In the genomic region with DNA sequence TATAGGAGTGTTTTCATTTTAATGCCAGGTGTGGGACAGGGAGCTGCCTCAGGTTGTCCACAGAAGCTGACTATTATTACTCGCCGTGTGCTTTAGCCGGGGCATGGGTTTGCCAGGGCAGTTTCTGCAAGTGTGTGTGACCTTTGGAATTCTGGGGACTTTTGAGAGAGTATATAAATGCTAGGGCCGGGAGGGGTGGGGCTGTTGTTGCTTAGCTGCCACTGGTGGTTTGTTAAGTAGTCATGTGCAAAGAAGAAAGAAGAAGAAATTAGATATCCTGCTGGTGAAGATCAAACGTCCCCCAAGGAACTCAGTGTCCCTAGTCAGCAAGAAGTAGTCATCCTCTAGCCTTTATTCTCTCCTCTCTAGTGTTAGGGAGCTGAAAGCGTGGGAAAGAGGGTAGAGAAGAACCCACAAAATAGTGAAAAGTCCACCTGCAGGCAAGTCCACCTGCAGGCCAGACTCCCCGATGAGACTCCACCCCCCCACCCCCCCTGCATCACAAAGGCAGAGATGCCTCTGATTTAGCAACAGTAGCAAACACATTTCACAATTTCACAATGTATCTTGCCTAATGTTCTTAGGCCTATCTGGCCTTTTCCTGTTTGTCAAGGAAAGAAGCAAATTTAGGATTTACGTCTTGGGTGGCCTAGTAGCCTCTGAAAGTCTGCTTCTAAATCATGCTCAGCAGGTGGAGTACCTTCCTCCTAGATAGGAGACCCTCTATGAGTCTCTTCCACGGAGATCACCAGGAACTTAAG, we compare ENCODE assay signal across 17 mouse cellular contexts. TPM values are rescaled to one million over a fixed set of nuclear protein-coding genes. Genes with fewer than 3 reads are reported as not detected.
DNase-seq lines count a peak whose midpoint lies in the region; ATAC-seq lines count a peak whose summit lies in the region.
"Had no signal": no experiment of that assay in that cellular context is flagged by ENCODE, and none has a peak within 500 bp of the region (broad histone marks: within the 10 kb centered on the region; RNA-seq: fewer than 3 reads in every experiment).

No protein-coding gene starts in this region.

- no peak for ATAC-seq in liver, embryonic 16.5 days (ENCODE audit: low read depth)
- no peak for ATAC-seq in liver, embryonic 11.5 days (replicated peaks; ENCODE audit: low FRiP score)
- 0 out of 2 replicates have a peak, but pooled peaks have one; percentile 12 for ATAC-seq in megakaryocyte progenitor cell, adult 5-6 weeks (replicated peaks; ENCODE audit: poor library complexity)
- no peak for ATAC-seq in kidney, embryonic 16.5 days (ENCODE audit: low FRiP score, low TSS enrichment)
- ATAC-seq: forebrain, embryonic 16.5 days had no signal

- H3K9ac ChIP-seq in liver, embryonic 16.5 days (ENCODE audit: low read depth, low read length): no peak overlapping the region
- no peak overlapping the region for H3K9ac ChIP-seq in liver, embryonic 11.5 days (ENCODE audit: low read depth, low read length)
- no peak overlapping the region for H3K9ac ChIP-seq in kidney, embryonic 16.5 days (replicated peaks; ENCODE audit: low read length)
- H3K9ac ChIP-seq: embryonic facial prominence, embryonic 13.5 days; hindbrain, embryonic 13.5 days; lung, embryonic 14.5 days had no signal

- H3K9me3 ChIP-seq in liver, embryonic 16.5 days (replicated peaks; ENCODE audit: control insufficient read depth, low read length): no peaks in the 10 kb centered on the region; the same call in 1 of the 2 replicates
- H3K9me3 ChIP-seq in liver, embryonic 11.5 days (ENCODE audit: control insufficient read depth, low read length): no peaks in the 10 kb centered on the region; the same call in 1 of the 2 replicates
- peaks cover 4% of the 10 kb centered on the region for H3K9me3 ChIP-seq in kidney, embryonic 16.5 days (ENCODE audit: low read length)
- H3K9me3 ChIP-seq: embryonic facial prominence, embryonic 13.5 days; hindbrain, embryonic 13.5 days had no signal

- H3K36me3 ChIP-seq in liver, embryonic 16.5 days (ENCODE audit: control insufficient read depth, insufficient read depth): no peaks in the 10 kb centered on the region
- no peaks in the 10 kb centered on the region for H3K36me3 ChIP-seq in liver, embryonic 11.5 days (ENCODE audit: control insufficient read depth, insufficient read depth, low read length)
- H3K36me3 ChIP-seq in kidney, embryonic 16.5 days (ENCODE audit: insufficient read depth, low read length): no peaks in the 10 kb centered on the region
- H3K36me3 ChIP-seq: embryonic facial prominence, embryonic 13.5 days; G1E; hindbrain, embryonic 13.5 days had no signal

- H3K4me3 ChIP-seq in liver, embryonic 16.5 days (ENCODE audit: low read depth, low read length): no peak overlapping the region
- no peak overlapping the region for H3K4me3 ChIP-seq in liver, embryonic 11.5 days (ENCODE audit: low read depth, low read length)
- no peak overlapping the region for H3K4me3 ChIP-seq in brown adipose tissue, adult 24 weeks (ENCODE audit: insufficient read depth, low read depth, low read length)
- no peak overlapping the region for H3K4me3 ChIP-seq in kidney, embryonic 16.5 days (ENCODE audit: low read length)
- H3K4me3 ChIP-seq: embryonic facial prominence, embryonic 13.5 days; heart, adult 2 months; hindbrain, embryonic 13.5 days; left cerebral cortex, adult 2 months had no signal

- no peak overlapping the region for H3K4me2 ChIP-seq in liver, embryonic 16.5 days (ENCODE audit: low read depth, low read length)
- no peak overlapping the region for H3K4me2 ChIP-seq in liver, embryonic 11.5 days
- H3K4me2 ChIP-seq in kidney, embryonic 16.5 days (replicated peaks; ENCODE audit: low read depth, low read length): no peak overlapping the region
- H3K4me2 ChIP-seq: embryonic facial prominence, embryonic 13.5 days; hindbrain, embryonic 13.5 days; lung, embryonic 14.5 days had no signal

- peaks cover 9% of the 10 kb centered on the region; the same call in 1 of the 2 replicates for H3K4me1 ChIP-seq in liver, embryonic 16.5 days (ENCODE audit: control insufficient read depth, low read depth, low read length)
- H3K4me1 ChIP-seq in liver, embryonic 11.5 days (replicated peaks; ENCODE audit: control insufficient read depth, insufficient read depth, low read length): no peaks in the 10 kb centered on the region
- 0 out of 2 replicates have a peak, but pooled peaks cover 5% of the 10 kb centered on the region for H3K4me1 ChIP-seq in brown adipose tissue, adult 24 weeks (ENCODE audit: control insufficient read depth, insufficient read depth, insufficient read length, low read length)
- peaks cover 16% of the 10 kb centered on the region for H3K4me1 ChIP-seq in kidney, embryonic 16.5 days (ENCODE audit: insufficient read depth, low read length)

- 41% methylated on average over 9 of the region's 9 CpGs for WGBS in liver, embryonic 16.5 days (ENCODE audit: insufficient replicate concordance)
- WGBS in liver, embryonic 11.5 days: 67% methylated on average over 9 of the region's 9 CpGs
- WGBS in kidney, embryonic 16.5 days: 63% methylated on average over 9 of the region's 9 CpGs

- H3K27ac ChIP-seq in liver, embryonic 16.5 days (ENCODE audit: low read length): peak overlapping the region; percentile 14; the same call in 1 of the 2 replicates
- no peak overlapping the region for H3K27ac ChIP-seq in liver, embryonic 11.5 days (ENCODE audit: low read depth, low read length)
- peak overlapping the region; percentile 44 for H3K27ac ChIP-seq in brown adipose tissue, adult 24 weeks (replicated peaks; ENCODE audit: low read depth, low read length)
- H3K27ac ChIP-seq in kidney, embryonic 16.5 days (ENCODE audit: low read length): no peak overlapping the region
- H3K27ac ChIP-seq: embryonic facial prominence, embryonic 13.5 days; heart, adult 2 months; hindbrain, embryonic 13.5 days; left cerebral cortex, adult 2 months had no signal

- no peaks in the 10 kb centered on the region for H3K27me3 ChIP-seq in liver, embryonic 16.5 days (ENCODE audit: control insufficient read depth, insufficient read depth, low read depth, low read length)
- no peaks in the 10 kb centered on the region for H3K27me3 ChIP-seq in liver, embryonic 11.5 days (replicated peaks; ENCODE audit: control insufficient read depth, insufficient read depth, low read length)
- H3K27me3 ChIP-seq in kidney, embryonic 16.5 days (ENCODE audit: insufficient read depth, low read length): no peaks in the 10 kb centered on the region
- H3K27me3 ChIP-seq: embryonic facial prominence, embryonic 13.5 days; hindbrain, embryonic 13.5 days had no signal

- DNase-seq in liver, embryonic 11.5 days (ENCODE audit: low spot score): no peak
- peak; percentile 58 for DNase-seq in CD4-positive helper T cell, adult 2 months (ENCODE audit: low read depth, low spot score)
- DNase-seq in embryo, embryonic 9.5 days (ENCODE audit: extremely low spot score): no peak
- DNase-seq: cerebellum, adult 11 months; cerebellum, postnatal 36 days; heart, adult 2 months; kidney, postnatal 10 days; lung, embryonic 14.5 days had no signal

RNA-seq across cellular contexts. Expression of gene Dnah17, which starts 17.6 kb away (rescaled TPM):
- polyA plus RNA-seq in liver, embryonic 16.5 days (2015; fragmentation: Nextera tagmentation; extraction: Ambion mirVana): 0.20 and 0.40 TPM in 2 replicates
- 0.09 and 0.11 TPM in 2 replicates for polyA plus RNA-seq in liver, embryonic 11.5 days (2014; fragmentation: Nextera tagmentation; extraction: Ambion mirVana)
- polyA plus RNA-seq in brown adipose tissue, adult 24 weeks (2012; ENCODE audit: insufficient read depth, insufficient read length, missing spikeins): not detected in 2 replicates
- 0.12 and 1.3 TPM in 2 replicates for total RNA-seq in megakaryocyte progenitor cell, adult 5-6 weeks (2015)
- not detected in 2 replicates for total RNA-seq in megakaryocyte progenitor cell, adult 5-6 weeks (2017)
- polyA plus RNA-seq in kidney, embryonic 16.5 days (2015; fragmentation: Nextera tagmentation; extraction: Ambion mirVana): 0.16 and 0.19 TPM in 2 replicates
- polyA plus RNA-seq: G1E had no signal

Comparison
In these comparisons a context has a peak if more than half of its experiments do, and no peak if none do; other contexts are left out.
1. H3K27ac ChIP-seq: peak in liver, embryonic 16.5 days (single experiment) and brown adipose tissue, adult 24 weeks (single experiment); none in liver, embryonic 11.5 days (single experiment) and kidney, embryonic 16.5 days (single experiment).